Mouse (Mus musculus) liver, adult 2 months (tissue): ENCODE results near the gene Fam53b.

Experiments used
- CTCF ChIP-seq: fragments of 200-500 bp; IDR thresholded peaks from 2 replicates; pipeline ENCODE4 v1.5.1; 2011; ENCODE audit warnings: low read depth, low read length, control low read depth
- POLR2A ChIP-seq: fragments of 200-500 bp; IDR thresholded peaks from 2 replicates; pipeline ENCODE4 v1.6.1; 2011; ENCODE audit warnings: low read length, control low read depth; ENCODE audit not compliant: insufficient read depth; ENCODE audit errors: extremely low read depth

- TF ChIP-seq CTCF (no peak), POLR2A (no peak)
Observed at GRCm38 (mm10) chr7:132856083-132856482, 42.4 kb upstream of the Fam53b start.
